Mouse (Mus musculus): ENCODE data around the gene Zp2. TPM values are rescaled to one million over a fixed set of nuclear protein-coding genes. Genes with fewer than 3 reads are reported as not detected.
A peak's percentile ranks its signal among the peaks of the same experiment; 100 is the strongest.

The Zp2 gene
- polyA plus RNA-seq, 1 experiment from 2014 or later, result not detected

GRCm38 (mm10) chr7:120124844-120125243, 20.2 kb downstream of the Zp2 start:
- H3K27ac ChIP-seq (ENCODE audit: low read depth, low read length), result no peak overlapping the region
- no peaks in the 10 kb centered on the region for H3K27me3 ChIP-seq (ENCODE audit: control insufficient read depth, insufficient read depth, low read length)
- 2% methylated on average over 3 of the region's 3 CpGs for WGBS
- no peak overlapping the region for H3K4me3 ChIP-seq (ENCODE audit: low read depth, low read length)
- H3K9me3 ChIP-seq (ENCODE audit: control insufficient read depth, low read length), result no peaks in the 10 kb centered on the region
- H3K9ac ChIP-seq (ENCODE audit: low read length), result no peak overlapping the region
- H3K4me1 ChIP-seq (replicated peaks; ENCODE audit: control insufficient read depth, insufficient read depth, low read length), result 0 out of 2 replicates have a peak, but pooled peaks cover 1% of the 10 kb centered on the region
- H3K4me2 ChIP-seq (ENCODE audit: low read depth, low read length, severe bottlenecking), result no peak overlapping the region
- DNase-seq (ENCODE audit: low spot score) (peak; percentile 77), ATAC-seq (replicated peaks; ENCODE audit: low FRiP score) (peak; percentile 82)
- H3K36me3 ChIP-seq (ENCODE audit: control insufficient read depth, insufficient read depth, low read length), result no peaks in the 10 kb centered on the region

DNA sequence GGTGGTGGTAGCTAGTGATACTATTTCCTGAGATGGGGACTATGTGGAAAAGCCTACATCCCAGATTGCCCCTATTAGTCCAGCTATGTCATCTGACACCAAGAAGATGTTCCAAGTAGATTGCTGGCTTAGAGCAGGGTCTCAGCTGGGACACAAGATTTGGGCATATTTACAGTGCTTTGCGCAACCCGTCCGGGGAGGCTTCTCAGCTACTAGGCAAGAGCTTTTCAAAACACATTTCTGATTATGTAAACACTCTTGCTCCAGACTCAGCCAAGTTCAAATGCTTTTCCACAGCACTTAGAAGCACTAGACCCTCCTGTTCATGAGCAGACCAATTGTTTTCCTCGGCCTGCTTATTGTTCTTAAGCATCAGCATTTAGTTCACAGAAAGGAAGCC, 21.3 kb downstream of the Zp2 start:
- no peak overlapping the region for H3K4me3 ChIP-seq (ENCODE audit: low read depth, low read length)
- no peak overlapping the region for H3K27ac ChIP-seq (ENCODE audit: low read depth, low read length)
- ATAC-seq (replicated peaks; ENCODE audit: low FRiP score) (no peak), DNase-seq (ENCODE audit: low spot score) (no peak)
- H3K9me3 ChIP-seq (ENCODE audit: control insufficient read depth, low read length), result no peaks in the 10 kb centered on the region
- WGBS, result 87% methylated on average over 4 of the region's 4 CpGs
- no peaks in the 10 kb centered on the region for H3K27me3 ChIP-seq (ENCODE audit: control insufficient read depth, insufficient read depth, low read length)
- H3K36me3 ChIP-seq (ENCODE audit: control insufficient read depth, insufficient read depth, low read length), result no peaks in the 10 kb centered on the region
- no peak overlapping the region for H3K9ac ChIP-seq (ENCODE audit: low read length)
- H3K4me2 ChIP-seq (ENCODE audit: low read depth, low read length, severe bottlenecking), result no peak overlapping the region
- 0 out of 2 replicates have a peak, but pooled peaks cover 1% of the 10 kb centered on the region for H3K4me1 ChIP-seq (replicated peaks; ENCODE audit: control insufficient read depth, insufficient read depth, low read length)

- Histone ChIP-seq H3K27ac (ENCODE audit: low read depth, low read length) (no peak overlapping the region), H3K9ac (ENCODE audit: low read length) (no peak overlapping the region), H3K9me3 (ENCODE audit: control insufficient read depth, low read length) (no peaks in the 10 kb centered on the region), H3K4me1 (replicated peaks; ENCODE audit: control insufficient read depth, insufficient read depth, low read length) (no peaks in the 10 kb centered on the region), H3K4me3 (ENCODE audit: low read depth, low read length) (no peak overlapping the region), H3K4me2 (ENCODE audit: low read depth, low read length, severe bottlenecking) (no peak overlapping the region), H3K27me3 (ENCODE audit: control insufficient read depth, insufficient read depth, low read length) (no peaks in the 10 kb centered on the region), H3K36me3 (ENCODE audit: control insufficient read depth, insufficient read depth, low read length) (no peaks in the 10 kb centered on the region)
- ATAC-seq (replicated peaks; ENCODE audit: low FRiP score) (no peak), DNase-seq (ENCODE audit: low spot score) (no peak)
- WGBS, result 50% methylated on average over 6 of the region's 6 CpGs
Observed at GRCm38 (mm10) chr7:120117529-120117928, 27.6 kb downstream of the Zp2 start.

DNA sequence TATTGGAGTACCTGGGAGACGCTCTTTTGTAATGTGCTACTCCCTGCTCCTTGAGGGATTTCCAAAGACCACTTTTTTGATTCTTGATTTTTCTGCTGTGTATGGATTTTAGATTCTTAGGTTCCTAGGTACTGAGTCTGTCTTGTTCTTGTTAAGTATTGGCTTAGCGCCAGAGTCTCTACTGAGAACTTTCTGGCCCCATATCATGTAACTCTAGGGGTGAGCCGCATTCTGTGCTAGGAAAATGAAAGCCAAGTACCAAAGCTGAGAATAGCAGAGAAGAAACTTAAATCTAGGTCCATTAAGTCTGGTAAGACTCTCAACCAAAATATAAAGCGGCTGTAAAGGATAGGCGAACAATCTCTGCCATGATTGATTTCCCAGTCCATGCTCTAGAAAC, 28.1 kb downstream of the Zp2 start:
- Histone ChIP-seq H3K4me2 (ENCODE audit: low read depth, low read length, severe bottlenecking) (no peak overlapping the region), H3K27me3 (ENCODE audit: control insufficient read depth, insufficient read depth, low read length) (no peaks in the 10 kb centered on the region), H3K27ac (ENCODE audit: low read depth, low read length) (no peak overlapping the region), H3K9me3 (ENCODE audit: control insufficient read depth, low read length) (no peaks in the 10 kb centered on the region), H3K4me1 (replicated peaks; ENCODE audit: control insufficient read depth, insufficient read depth, low read length) (no peaks in the 10 kb centered on the region), H3K4me3 (ENCODE audit: low read depth, low read length) (no peak overlapping the region), H3K9ac (ENCODE audit: low read length) (no peak overlapping the region), H3K36me3 (ENCODE audit: control insufficient read depth, insufficient read depth, low read length) (no peaks in the 10 kb centered on the region)
- WGBS, result 88% methylated on average over 5 of the region's 5 CpGs
- no peak for ATAC-seq (replicated peaks; ENCODE audit: low FRiP score)
- DNase-seq (ENCODE audit: low spot score), result no peak

- no peaks in the 10 kb centered on the region for H3K36me3 ChIP-seq (ENCODE audit: control insufficient read depth, insufficient read depth, low read length)
- no peaks in the 10 kb centered on the region for H3K27me3 ChIP-seq (ENCODE audit: control insufficient read depth, insufficient read depth, low read length)
- H3K4me1 ChIP-seq (replicated peaks; ENCODE audit: control insufficient read depth, insufficient read depth, low read length), result no peaks in the 10 kb centered on the region
- H3K9me3 ChIP-seq (ENCODE audit: control insufficient read depth, low read length), result no peaks in the 10 kb centered on the region
- no peak overlapping the region for H3K27ac ChIP-seq (ENCODE audit: low read depth, low read length)
- H3K9ac ChIP-seq (ENCODE audit: low read length), result no peak overlapping the region
- ATAC-seq (replicated peaks; ENCODE audit: low FRiP score) (no peak), DNase-seq (ENCODE audit: low spot score) (no peak)
- H3K4me2 ChIP-seq (ENCODE audit: low read depth, low read length, severe bottlenecking), result no peak overlapping the region
- no peak overlapping the region for H3K4me3 ChIP-seq (ENCODE audit: low read depth, low read length)
- WGBS, result 87% methylated on average over 5 of the region's 5 CpGs
Observed at GRCm38 (mm10) chr7:120109676-120110075, 35.4 kb downstream of the Zp2 start.

DNA sequence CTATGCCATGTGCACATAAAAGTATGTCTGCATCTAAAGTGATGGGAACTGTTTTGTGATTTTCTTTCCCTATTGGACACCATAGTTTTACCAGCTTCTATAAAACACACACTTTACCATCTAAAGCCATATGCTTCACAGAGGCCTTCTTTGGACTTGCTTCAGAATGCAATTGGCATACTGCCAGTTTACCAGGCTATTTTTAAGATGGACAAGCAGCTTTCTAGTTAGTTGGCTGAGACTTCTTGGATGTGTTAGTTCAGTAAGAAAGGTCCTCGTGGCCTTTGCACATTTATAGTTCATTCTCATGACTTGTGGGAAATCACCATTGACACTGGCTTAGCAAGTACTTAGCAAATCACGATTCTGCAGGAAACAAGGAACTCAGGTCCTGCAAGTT, 38.7 kb downstream of the Zp2 start:
- WGBS, result 78% methylated on average over 2 of the region's 2 CpGs
- Histone ChIP-seq H3K27me3 (ENCODE audit: control insufficient read depth, insufficient read depth, low read length) (peaks cover 10% of the 10 kb centered on the region; the same call in 1 of the 2 replicates), H3K4me2 (ENCODE audit: low read depth, low read length, severe bottlenecking) (no peak overlapping the region), H3K9me3 (ENCODE audit: control insufficient read depth, low read length) (no peaks in the 10 kb centered on the region), H3K36me3 (ENCODE audit: control insufficient read depth, insufficient read depth, low read length) (no peaks in the 10 kb centered on the region), H3K9ac (ENCODE audit: low read length) (no peak overlapping the region), H3K4me1 (replicated peaks; ENCODE audit: control insufficient read depth, insufficient read depth, low read length) (no peaks in the 10 kb centered on the region; the same call in 1 of the 2 replicates), H3K27ac (ENCODE audit: low read depth, low read length) (no peak overlapping the region), H3K4me3 (ENCODE audit: low read depth, low read length) (no peak overlapping the region)
- no peak for DNase-seq (ENCODE audit: low spot score)
- no peak for ATAC-seq (replicated peaks; ENCODE audit: low FRiP score)

- Histone ChIP-seq H3K4me3 (ENCODE audit: low read depth, low read length) (no peak overlapping the region), H3K4me2 (ENCODE audit: low read depth, low read length, severe bottlenecking) (no peak overlapping the region), H3K9ac (ENCODE audit: low read length) (no peak overlapping the region), H3K36me3 (ENCODE audit: control insufficient read depth, insufficient read depth, low read length) (no peaks in the 10 kb centered on the region), H3K27ac (ENCODE audit: low read depth, low read length) (no peak overlapping the region), H3K9me3 (ENCODE audit: control insufficient read depth, low read length) (no peaks in the 10 kb centered on the region), H3K4me1 (replicated peaks; ENCODE audit: control insufficient read depth, insufficient read depth, low read length) (no peaks in the 10 kb centered on the region; the same call in 1 of the 2 replicates), H3K27me3 (ENCODE audit: control insufficient read depth, insufficient read depth, low read length) (peaks cover 10% of the 10 kb centered on the region; the same call in 1 of the 2 replicates)
- no peak for ATAC-seq (replicated peaks; ENCODE audit: low FRiP score)
- 55% methylated on average over 3 of the region's 3 CpGs for WGBS
- no peak for DNase-seq (ENCODE audit: low spot score)
Observed at GRCm38 (mm10) chr7:120104975-120105374, 40.1 kb downstream of the Zp2 start.

DNA sequence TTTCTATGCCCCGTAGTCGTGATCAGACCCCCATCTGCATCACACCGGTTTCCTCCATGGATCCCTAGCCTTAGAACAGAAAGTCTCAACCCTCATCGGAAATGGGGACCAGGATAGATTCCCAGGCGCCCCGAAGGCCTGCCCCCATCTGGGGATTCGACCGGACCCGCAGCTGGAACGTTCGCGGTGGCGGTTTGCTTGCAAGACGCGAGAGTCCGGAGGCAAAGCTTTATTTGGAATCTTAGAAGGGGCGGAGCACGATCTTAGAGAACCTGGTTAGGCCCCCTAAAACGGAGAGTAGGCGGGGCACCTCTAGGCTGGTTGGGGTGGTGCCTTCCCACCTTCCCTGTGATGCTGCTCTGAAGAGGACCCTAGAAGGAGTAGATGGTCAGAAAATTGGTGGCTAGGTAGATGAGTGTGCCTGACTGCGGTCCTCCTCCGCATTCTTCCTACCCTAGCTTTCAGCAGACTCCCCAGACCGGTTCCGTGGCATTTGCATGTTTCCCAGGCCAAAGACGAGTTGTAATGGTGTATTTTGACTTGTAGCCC, 42.0 kb downstream of the Zp2 start:
- WGBS, result 2% methylated on average over 25 of the region's 25 CpGs
- no peak overlapping the region for H3K27ac ChIP-seq (ENCODE audit: low read depth, low read length)
- peak overlapping the region; percentile 76 for H3K4me2 ChIP-seq (ENCODE audit: low read depth, low read length, severe bottlenecking)
- DNase-seq (ENCODE audit: low spot score) (peak; percentile 51), ATAC-seq (replicated peaks; ENCODE audit: low FRiP score) (peak; percentile 34; the same call in 1 of the 2 replicates)
- peaks cover 10% of the 10 kb centered on the region; the same call in 1 of the 2 replicates for H3K27me3 ChIP-seq (ENCODE audit: control insufficient read depth, insufficient read depth, low read length)
- no peaks in the 10 kb centered on the region for H3K9me3 ChIP-seq (ENCODE audit: control insufficient read depth, low read length)
- peak overlapping the region; percentile 60 for H3K9ac ChIP-seq (ENCODE audit: low read length)
- H3K36me3 ChIP-seq (ENCODE audit: control insufficient read depth, insufficient read depth, low read length), result no peaks in the 10 kb centered on the region
- peak overlapping the region; percentile 53 for H3K4me3 ChIP-seq (ENCODE audit: low read depth, low read length)
- H3K4me1 ChIP-seq (replicated peaks; ENCODE audit: control insufficient read depth, insufficient read depth, low read length), result no peaks in the 10 kb centered on the region; the same call in 1 of the 2 replicates

Measured in forebrain, embryonic 11.5 days (tissue).